Mouse (Mus musculus): Measurements from ENCODE around the gene Camp.

Camp gene

GRCm38 (mm10) chr9:109849312-109849758 is at the start of gene Camp:
TSS of gene Camp (minus strand) at chr9:109849617.
- DNase-seq (ENCODE audit: low spot score in 2 of 2), result peak in 1 of 2 experiments; percentile 14

- no peak for DNase-seq (ENCODE audit: low spot score in 2 of 2)
Observed at GRCm38 (mm10) chr9:109898027-109898426, 48.6 kb upstream of the Camp start.

GRCm38 (mm10) chr9:109896253-109897150 is 47.1 kb upstream of the Camp start:
- DNase-seq (ENCODE audit: low spot score in 2 of 2), result no peak

- no peak for DNase-seq (ENCODE audit: low spot score in 2 of 2)
Observed at GRCm38 (mm10) chr9:109895593-109895992, 46.2 kb upstream of the Camp start.

- peak in 1 of 2 experiments; percentile 56 for DNase-seq (ENCODE audit: low spot score in 2 of 2)
Observed at GRCm38 (mm10) chr9:109894413-109895090, 45.1 kb upstream of the Camp start.

- peak; percentile 66 to 80 for DNase-seq (ENCODE audit: low spot score in 2 of 2)
Observed at GRCm38 (mm10) chr9:109892651-109893250, 43.3 kb upstream of the Camp start.

GRCm38 (mm10) chr9:109891501-109891900 is 42.1 kb upstream of the Camp start:
- DNase-seq (ENCODE audit: low spot score in 2 of 2), result no peak

- DNase-seq (ENCODE audit: low spot score in 2 of 2), result no peak
Observed at GRCm38 (mm10) chr9:109887321-109887720, 37.9 kb upstream of the Camp start.

GRCm38 (mm10) chr9:109886259-109886658 is 36.8 kb upstream of the Camp start:
- DNase-seq (ENCODE audit: low spot score in 2 of 2), result no peak

- DNase-seq (ENCODE audit: low spot score in 2 of 2), result no peak
Observed at GRCm38 (mm10) chr9:109879305-109879704, 29.9 kb upstream of the Camp start.

- DNase-seq (ENCODE audit: low spot score in 2 of 2), result no peak
Observed at GRCm38 (mm10) chr9:109877666-109878065, 28.2 kb upstream of the Camp start.

- DNase-seq (ENCODE audit: low spot score in 2 of 2), result peak in 1 of 2 experiments; percentile 16
Observed at GRCm38 (mm10) chr9:109876756-109877155, 27.3 kb upstream of the Camp start.

GRCm38 (mm10) chr9:109875695-109876601 is 26.5 kb upstream of the Camp start:
- peak in 1 of 2 experiments; percentile 66 for DNase-seq (ENCODE audit: low spot score in 2 of 2)

GRCm38 (mm10) chr9:109874797-109875691 is 25.6 kb upstream of the Camp start, which contains the start of gene Cdc25a:
TSS of gene Cdc25a (plus strand) at chr9:109875579.
- peak; percentile 88 to 98 for DNase-seq (ENCODE audit: low spot score in 2 of 2)

- DNase-seq (ENCODE audit: low spot score in 2 of 2), result no peak
Observed at GRCm38 (mm10) chr9:109870983-109871572, 21.7 kb upstream of the Camp start.

GRCm38 (mm10) chr9:109866218-109866617 is 16.8 kb upstream of the Camp start:
- DNase-seq (ENCODE audit: low spot score in 2 of 2), result no peak

- DNase-seq (ENCODE audit: low spot score in 2 of 2), result no peak
Observed at GRCm38 (mm10) chr9:109863085-109863484, 13.7 kb upstream of the Camp start.

- peak; percentile 80 to 85 for DNase-seq (ENCODE audit: low spot score in 2 of 2)
Observed at GRCm38 (mm10) chr9:109862397-109863044, 13.1 kb upstream of the Camp start.

- no peak for DNase-seq (ENCODE audit: low spot score in 2 of 2)
Observed at GRCm38 (mm10) chr9:109855947-109856346, 6.5 kb upstream of the Camp start.

Data from cerebellum, postnatal 4 days (tissue).